Mouse (Mus musculus) cerebellum, postnatal 4 days (tissue): ENCODE measurements around the gene Arglu1.
A peak's percentile ranks its signal among the peaks of the same experiment; 100 is the strongest.

ENCODE experiments used
- DNase-seq, 2 experiments: peaks; one replicate each; pipeline ENCODE4 v3.0.0; 2022; ENCODE audit warnings: low spot score in 2 of 2, mixed read lengths in 1 of 2

Arglu1 gene

DNA sequence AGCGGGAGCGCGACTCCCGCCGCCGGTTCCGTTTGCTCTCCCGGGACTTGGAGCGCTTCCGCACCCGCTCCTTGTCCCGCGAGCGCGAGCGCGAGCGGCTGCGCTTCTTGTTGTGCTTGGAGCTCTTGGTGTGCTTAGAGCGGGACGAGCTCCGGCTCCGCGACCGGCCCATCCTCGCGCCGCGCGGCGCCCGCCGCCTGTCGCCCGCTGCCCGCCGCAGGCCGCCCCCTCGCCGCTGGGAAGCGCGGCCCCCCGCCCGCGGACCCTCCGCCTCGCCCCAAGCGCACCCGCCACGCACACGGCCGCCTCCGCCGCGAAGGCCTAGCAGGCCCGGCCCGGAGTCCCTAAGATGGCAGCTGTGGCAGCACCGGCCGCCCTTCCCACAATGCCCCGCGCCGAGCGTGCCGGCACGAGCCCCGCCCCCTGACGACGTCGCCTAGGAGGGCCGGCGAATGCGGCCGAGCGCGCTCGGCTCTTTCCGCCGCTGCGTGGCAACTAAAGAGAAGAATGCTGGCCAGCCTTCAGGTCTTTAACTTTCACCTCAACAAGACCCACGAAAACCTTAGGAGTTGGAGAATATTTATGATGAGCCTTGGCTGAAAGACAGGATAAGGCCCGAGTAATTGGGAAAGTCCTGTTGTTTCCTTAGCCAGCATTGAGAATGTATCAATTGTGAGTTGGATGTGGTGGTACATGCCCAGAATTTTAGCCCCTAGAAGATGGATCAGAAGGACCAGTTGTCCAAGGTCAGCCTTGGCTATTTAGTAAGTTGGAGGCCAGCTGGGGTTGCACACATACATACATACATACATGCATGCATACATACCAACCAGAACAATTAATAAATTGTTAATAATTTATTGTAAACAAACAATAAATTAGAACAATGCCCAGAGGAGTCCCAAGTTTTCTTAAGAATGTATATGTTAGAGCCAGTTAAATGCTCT is at the start of gene Arglu1:
Gene Arglu1 (minus strand): TSS at position 376 of the 947 bp plus-strand sequence.
- peak; percentile 97 to 99 for DNase-seq

DNA sequence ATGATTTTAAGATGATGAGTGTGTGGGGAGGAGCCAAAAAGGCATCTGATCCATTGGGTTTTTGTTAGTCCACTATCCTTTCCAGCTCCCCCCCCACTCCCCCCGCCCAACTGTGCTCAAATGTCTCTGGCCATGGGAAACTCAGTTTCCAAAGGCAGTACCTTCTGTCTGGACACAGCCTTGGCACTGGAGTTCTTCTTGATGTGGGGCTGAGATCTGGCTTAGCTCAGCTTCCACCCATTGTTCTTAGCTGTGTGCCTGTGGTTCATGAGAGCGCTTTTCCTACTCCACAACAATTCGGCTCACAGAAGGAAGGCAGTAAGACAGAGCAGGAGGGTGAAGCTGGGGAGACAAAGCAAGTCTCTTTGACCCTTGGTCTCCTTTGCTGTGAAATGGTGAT is 47.0 kb upstream of the Arglu1 start:
- DNase-seq, result no peak

DNA sequence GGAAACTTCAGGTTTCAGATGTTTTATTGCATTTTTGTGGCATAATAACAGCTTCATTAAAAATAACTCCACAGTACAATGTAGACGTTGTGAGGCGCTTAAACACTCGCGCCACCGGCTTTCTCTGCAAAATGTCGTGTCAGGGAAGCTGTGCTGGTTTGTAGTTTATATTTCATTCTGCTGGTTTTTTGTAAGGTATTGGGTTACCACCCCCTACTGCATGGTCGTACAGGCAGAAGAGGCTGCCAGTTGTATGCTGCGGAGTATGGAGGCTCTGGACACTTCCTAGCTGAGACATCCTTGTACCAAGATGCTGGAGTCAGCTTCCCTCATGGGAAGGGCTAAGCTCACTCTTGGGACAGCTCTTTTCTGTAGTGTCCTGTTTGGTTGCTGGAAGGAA is 46.5 kb upstream of the Arglu1 start:
- DNase-seq, result no peak

DNA sequence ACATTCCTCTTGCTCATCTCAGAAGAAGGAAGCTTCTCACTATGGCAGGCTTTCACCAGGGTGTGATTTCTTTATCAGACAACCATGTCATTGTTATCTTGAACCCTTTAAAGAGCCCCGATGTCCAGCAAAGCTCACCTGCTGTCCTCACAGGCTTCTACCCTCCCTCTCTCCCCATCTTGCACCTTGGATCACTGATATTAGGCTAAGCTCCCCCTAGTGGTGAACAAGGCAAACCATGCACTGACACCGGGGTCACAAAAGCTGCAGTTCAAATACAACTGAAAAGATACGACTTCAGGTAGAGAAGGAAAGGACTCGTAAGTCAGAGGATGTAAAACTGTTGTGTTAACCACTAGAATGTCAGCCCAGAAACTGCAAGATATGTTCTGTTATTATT is 43.5 kb upstream of the Arglu1 start:
- DNase-seq, result no peak

GRCm38 (mm10) chr8:8728643-8729042 is 38.3 kb upstream of the Arglu1 start:
- DNase-seq, result no peak

DNA sequence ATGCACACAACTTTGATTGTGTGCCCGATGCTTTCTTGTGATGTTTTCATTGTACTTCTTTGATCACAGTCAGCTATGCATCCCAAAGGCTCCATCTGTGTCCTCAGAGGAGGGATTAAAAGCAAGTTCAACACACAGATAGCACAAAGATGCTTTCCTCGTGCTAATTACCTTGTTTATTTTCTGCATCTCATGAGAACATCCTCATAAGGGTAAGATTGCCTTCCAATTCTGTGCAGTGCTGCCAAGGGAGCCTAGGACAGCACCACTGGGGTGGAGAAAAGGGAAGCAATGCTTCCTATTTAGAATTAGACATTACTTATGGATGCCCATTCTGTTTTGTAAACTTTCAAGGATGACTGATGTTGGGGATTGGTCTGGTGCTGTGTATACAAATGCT is 36.2 kb upstream of the Arglu1 start:
- no peak for DNase-seq

DNA sequence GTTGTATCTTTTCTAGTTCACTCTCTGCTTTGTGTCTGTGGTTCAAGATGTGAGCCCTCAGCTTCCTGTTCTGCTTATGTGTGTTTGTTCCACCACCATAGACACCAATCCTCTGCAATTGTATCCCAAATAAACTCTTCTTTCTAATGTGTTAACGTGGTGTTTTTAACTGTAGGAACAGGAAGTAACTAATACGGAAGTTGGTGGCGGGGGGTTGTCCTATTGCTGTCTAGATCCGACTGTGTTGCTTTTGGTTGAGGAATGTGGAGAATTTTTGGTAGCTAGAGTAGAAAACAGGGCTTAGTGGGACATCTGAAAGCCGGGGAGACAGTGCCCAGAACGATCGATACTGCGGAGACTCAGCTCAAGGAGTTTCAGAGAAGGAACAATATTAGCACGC is 14.5 kb upstream of the Arglu1 start:
- DNase-seq, result no peak

DNA sequence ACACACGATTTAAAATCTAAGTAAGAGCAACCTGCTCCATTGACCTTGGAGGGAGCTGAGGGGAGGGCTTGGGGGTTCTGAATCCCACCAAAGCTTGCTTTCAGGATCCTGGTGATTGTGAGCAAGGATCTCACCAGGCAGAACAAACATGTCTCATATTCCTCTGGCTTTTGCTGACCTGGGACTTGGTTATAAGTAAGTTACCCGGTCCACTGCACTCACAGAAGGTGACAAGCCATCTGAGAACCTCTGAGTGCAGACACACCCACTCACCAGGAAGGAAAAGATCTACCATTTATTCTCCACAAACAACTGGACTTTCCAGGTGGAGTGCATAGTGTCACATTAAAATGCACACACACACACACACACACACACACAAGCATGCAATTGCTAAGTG is 13.3 kb upstream of the Arglu1 start:
- DNase-seq, result no peak

GRCm38 (mm10) chr8:8700821-8701220 is 10.5 kb upstream of the Arglu1 start:
- no peak for DNase-seq

- DNase-seq, result no peak
These were observed 9.9 kb upstream of the Arglu1 start for GRCm38 (mm10) chr8:8700229-8700628.

DNA sequence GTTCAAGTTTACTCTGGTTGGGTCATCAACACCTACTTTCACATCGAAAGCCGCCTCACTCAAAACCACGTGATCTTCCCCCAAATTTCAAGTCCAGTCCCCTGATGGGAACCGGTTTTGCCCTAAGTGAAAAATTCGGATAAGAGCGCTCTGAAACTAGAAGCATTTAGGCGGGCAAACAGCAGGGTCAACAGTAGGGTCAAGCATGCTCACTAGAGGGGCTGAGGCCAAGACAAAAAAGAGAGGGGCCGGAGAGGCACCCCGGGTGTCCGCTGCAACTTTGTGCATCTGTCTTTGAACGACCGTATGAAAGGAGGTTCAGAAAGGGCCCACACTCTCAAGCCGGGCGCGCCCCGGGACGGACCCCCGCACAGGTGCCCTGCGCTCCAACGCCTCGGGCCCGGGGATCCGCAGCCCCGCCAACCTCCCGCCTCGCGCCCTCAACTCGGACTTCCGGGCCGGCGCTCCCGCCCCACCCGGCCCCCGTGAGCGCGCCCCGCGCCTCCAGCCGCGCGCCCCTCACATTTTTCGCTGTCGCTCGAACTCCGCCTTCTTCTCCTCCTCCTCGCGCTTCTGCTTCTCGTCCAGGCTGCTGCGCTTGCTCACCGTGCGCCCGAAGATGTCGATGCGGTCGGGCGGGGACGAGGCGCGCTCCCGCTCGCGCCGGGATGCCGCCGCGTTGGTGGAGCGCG is 721 bp downstream of the Arglu1 start:
- peak; percentile 23 to 54 for DNase-seq

GRCm38 (mm10) chr8:8688823-8689453 is 1.4 kb downstream of the Arglu1 start:
- DNase-seq, result no peak

DNA sequence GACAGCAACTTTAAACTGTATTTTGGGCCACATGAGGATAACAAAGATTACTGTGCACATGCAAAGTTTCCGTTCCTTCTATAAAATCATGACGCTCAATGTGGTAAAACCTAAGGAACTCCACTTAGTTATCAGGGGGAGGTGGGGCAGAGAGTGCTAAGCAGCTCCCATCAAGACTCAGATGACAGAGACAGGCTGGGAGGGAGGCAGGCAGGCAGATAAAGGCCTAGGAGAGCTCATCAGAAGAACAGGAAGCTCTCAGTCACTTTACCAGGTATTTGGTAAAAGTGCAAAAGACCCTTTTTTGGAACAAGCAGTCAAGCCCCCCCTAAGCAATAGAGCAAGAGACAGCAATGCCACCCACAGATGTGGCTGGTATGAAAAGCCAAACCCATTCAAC is 4.8 kb downstream of the Arglu1 start:
- no peak for DNase-seq

DNA sequence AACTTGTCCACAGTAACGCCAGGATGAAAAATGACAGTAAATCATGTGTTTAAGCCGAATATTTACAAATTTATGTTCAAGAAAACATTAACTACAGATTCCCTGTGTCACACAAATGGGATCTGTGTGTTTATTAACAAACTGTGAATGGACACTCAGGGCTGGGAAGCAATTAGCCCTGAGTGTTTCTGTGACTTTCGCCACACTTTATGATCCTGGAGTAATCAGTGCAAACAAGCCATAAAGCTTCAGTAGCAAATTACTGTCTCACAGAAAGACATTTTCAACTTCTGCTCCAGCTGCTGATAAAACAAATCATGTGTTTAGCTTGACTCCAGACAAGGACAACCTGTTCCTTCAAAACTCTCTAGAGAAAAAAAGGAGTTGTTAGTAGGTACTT is 7.6 kb downstream of the Arglu1 start:
- no peak for DNase-seq

- DNase-seq, result no peak
These were observed 12.1 kb downstream of the Arglu1 start for GRCm38 (mm10) chr8:8678236-8678635.

- no peak for DNase-seq
These were observed 15.5 kb downstream of the Arglu1 start for GRCm38 (mm10) chr8:8674864-8675263.

- DNase-seq, result peak; percentile 93 to 94
These were observed 28.6 kb downstream of the Arglu1 start for GRCm38 (mm10) chr8:8661759-8662138.

- DNase-seq, result peak; percentile 97 to 99
These were observed 29.1 kb downstream of the Arglu1 start, which contains the start of gene Efnb2 for GRCm38 (mm10) chr8:8661103-8661758. Gene Efnb2, minus strand, starts transcription at chr8:8661242.

DNA sequence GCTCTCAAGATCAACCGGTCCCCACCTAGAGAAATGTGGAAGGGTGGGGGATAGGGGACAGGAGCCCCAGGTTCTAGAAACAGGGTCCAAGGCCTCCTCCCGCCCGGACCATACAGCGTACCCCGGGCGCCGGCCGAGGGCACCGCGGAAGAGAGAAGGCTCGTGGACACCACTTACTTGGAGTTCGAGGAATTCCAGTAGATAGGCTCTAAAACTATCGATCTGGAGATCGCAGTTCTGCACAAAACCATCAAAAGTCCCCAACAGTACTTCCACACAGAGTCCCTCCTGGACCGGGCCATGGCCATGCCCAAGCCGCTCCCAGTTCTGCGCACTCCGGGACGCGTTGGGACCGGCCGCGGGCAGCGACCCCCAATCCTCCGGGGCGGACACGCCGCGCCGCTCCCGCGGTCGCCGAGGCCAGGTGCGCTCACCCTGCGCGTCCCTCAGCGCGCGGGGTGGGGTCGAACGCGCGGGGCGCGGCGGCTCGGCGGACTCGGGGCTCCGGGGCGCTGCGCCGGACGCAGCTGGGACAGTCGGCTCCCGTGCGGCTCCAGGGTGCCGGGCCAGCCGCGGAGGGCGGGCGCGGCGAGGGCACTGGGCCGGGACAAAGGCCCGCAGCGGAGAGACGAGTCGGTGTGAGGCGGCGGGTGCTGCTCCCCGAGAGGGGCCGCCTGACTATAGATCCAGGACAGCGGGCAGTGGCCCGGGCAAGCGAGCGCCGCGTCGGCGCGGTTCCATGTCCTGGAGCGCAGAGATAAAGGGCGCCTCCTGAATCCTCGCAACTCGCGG is 29.8 kb downstream of the Arglu1 start:
- DNase-seq, result peak in 1 of 2 experiments; percentile 33

DNA sequence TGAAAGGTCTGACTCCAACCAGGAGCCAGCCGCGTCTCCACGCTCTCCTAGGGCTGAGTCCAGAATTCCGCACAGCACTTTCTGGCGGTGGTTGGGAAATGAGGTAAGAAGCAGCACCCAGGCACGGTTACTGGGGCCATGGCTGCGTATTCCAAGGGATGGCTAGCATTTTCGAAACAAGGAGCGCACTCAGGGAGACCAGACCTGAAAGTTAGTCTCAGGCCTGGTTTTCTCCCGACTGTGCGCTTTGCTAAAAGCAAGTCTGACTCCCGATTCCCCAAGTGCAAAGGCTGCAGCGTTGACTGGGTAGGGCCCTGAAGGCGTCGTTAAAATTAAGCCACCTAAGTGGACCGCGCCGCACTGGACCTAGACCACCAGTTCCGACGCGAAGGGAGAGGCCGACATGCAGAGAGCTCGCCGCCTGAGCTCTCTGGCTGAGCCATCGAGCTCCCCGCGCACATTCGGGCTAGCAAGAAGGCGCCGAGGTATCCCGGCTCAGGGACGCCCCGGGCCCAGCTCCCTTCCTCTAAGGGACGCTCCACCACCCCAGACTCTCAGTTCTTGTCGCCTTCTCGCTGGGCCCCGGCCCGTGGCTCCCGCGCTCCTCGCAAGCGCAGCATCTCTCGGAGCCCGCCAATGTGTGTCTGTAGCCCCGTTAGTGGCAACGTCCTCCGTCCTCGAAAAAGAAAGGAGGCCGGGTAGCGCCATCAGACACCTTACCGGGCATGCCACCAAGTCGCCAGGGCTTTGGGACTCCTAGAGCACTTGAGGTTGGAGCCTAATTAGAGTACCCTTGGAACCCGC is 30.6 kb downstream of the Arglu1 start:
- DNase-seq, result peak in 1 of 2 experiments; percentile 41
